Mouse (Mus musculus) lung, postnatal 4 days (tissue): ENCODE measurements around the gene Adck1.
"Not testable (repeated sequence)": the region's sequence is repeated elsewhere in the genome, so short reads cannot be mapped to it uniquely, and the experiment has no call there.

Source experiments
- DNase-seq, 2 experiments: peaks; one replicate each; pipeline ENCODE4 v3.0.0; 2021

The Adck1 gene

GRCm38 (mm10) chr12:88360441-88361119 lies at the start of gene Adck1:
Gene Adck1 (plus strand): TSS chr12:88360554.
- peak; percentile 89 to 91 for DNase-seq

DNA sequence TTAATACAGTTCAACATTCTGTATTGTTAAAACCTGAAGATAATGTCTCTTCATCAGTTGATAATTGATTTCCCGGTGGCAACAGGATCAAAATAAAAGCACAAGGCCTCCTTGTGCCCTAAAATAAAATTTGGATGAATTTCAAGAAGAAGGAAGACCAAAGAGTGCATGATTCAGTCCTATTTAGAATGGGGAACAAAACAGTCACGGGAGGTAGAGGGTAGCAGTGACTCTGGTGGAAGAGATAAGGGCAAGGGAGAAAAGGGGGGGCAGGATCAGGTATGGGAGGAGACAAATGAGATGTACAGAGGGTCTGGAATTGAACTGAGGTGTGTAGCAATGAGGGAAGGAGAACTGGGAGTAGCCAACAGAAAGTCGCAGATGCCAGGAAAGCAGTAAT lies 45.8 kb upstream of the Adck1 start:
- no peak for DNase-seq

DNA sequence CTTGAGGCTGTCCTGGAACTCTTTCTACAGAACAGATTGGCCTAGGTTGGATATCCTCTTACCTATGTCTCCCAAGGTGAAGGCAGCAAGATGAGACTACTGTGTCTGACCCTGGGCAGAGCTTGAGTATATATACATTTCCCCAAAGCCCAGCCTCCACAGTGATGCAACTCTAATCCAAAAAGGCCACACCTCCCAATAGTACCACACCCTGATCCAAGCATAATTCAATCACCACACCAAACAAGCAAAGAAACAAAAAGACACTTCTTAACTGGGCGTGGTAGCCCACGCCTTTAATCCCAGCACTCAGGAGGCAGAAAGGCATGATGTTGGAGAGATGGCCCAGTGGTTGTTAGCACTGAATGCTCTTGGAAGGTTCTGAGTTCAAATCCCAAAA lies 36.4 kb upstream of the Adck1 start, which contains the start of gene Gm5039:
Gm5039 (minus strand) TSS at position 101 of the 400 bp plus-strand sequence.
- not testable (repeated sequence) for DNase-seq

DNA sequence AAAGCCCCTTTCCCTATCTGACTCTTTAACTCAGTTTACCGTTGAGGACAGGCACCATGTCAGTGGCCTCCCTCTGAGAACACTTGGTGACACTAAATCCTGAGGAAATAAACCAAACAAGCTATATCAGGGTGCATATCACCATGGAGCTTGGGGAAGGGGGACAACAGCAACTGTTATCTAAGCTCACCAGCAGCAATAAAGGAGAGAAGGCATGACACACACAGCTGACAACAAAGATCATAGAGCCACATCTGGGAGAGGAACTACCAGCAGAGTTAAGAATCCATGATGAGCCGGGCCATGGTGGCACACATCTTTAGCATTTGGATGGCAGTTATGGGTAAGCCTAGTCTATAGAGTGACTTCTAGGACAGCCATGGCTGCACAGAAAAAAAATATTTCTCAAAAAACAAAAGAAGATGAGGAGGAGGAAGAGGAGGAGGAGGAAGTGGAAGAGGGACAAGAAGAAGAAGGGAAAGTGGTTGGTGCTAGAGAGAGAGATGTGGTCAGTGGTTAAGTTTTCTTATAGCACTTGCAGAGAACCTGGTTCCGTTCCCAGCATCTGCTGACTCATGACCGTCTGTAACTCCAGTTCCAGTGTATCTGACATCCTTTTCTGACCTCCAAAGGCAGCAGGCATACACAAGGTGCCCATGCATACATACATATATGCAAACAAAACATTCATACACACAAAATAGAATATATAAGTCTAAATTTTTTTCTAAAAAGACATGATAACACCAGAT lies 23.5 kb upstream of the Adck1 start:
- DNase-seq, result not testable (repeated sequence)

DNA sequence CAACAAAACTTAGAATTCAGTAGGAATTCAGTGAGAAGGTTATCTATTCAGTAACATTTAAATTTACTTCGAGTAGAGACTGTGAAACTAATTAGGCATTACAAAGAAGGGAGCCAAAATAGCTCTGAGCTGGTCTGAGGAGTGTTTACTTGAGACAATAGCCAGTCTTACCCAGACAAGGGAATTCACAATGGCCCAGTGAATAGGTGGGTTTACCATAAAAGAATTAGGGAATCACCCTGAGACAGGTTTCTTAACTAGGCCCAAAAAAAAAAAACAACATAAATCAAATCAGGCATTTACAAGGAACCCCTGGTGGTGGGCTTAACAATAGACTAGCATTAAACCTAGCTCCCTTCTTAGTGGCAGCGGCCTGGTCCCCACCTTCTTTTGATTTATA lies 19.1 kb upstream of the Adck1 start:
- DNase-seq, result not testable (repeated sequence)

DNA sequence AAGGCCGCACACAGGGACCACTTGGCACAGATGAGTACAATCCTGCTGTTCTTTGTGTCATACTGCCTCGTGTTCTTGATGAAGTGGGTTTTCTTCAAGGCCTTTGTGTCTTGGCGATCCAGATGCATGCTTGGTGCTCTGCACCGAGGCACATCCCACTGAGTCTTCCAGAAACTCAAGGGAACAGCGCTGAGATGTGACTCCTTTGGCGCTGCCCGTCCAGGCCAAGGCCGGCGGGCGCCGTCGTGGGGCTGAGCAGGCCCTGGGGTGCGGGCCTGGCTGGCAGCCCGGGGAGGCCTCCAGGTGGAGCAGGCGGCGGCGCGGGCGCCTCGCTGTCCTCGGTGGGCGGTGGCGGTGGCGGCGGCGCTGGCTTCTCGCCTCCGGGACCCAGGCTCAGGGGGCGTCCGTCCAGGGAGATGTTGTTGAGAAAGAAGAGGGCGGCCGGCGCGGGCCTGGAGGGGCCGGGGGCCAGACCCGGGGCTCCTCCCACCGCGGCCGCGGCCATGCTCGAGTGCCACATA lies 6.1 kb upstream of the Adck1 start:
- no peak for DNase-seq

DNA sequence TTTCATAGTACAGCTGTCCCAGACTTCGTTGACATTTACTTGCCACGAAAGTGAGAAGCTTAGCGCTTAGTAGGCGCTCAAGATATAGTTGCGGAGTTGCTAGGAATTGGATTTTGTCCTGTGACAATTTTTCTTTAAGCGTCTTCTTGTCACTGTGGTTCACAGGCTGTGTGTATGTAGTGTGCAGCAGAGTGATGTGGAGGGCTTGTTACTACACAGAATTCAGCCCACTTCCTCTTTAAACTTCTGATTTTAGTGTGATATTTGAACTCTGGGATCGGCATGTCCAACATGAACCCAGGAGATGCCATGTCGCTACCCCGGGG lies 729 bp downstream of the Adck1 start:
- no peak for DNase-seq

DNA sequence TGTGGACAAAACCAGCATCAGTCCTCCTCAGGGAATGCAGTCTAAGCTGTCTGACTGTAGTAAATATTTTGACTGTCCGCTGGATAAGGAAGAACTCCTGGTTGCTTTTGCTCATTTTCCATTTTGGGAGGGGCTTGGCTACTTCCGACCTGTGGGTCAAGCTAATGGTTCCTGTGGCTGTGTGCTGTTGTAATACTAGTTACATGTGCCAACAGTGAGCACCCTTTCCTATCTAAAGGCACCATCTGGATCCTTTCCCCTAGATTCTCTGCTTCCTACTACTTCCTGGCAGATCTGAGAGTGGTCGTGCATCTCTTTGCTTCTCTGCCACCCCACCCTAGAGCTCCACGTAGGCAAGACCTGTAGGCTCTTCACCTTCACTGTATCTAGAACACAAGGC lies 7.3 kb downstream of the Adck1 start:
- no peak for DNase-seq

GRCm38 (mm10) chr12:88368618-88369017 lies 8.3 kb downstream of the Adck1 start:
- DNase-seq, result no peak

DNA sequence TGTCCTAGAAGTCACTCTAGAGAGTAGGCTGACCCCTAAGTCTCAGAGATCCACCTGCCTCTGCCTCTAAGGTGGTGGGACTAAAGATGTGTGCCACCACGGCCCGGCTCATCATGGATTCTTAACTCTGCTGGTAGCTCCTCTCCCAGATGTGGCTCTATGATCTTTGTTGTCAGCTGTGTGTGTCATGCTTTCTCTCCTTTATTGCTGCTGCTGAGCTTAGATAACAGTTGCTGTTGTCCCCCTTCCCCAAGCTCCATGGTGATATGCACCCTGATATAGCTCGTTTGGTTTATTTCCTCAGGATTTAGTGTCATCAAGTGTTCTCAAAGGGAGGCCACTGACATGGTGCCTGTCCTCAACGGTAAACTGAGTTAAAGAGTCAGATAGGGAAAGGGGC lies 9.3 kb downstream of the Adck1 start:
- DNase-seq, result not testable (repeated sequence)

GRCm38 (mm10) chr12:88370321-88370720 lies 10.0 kb downstream of the Adck1 start:
- DNase-seq, result not testable (repeated sequence)

- DNase-seq, result no peak
These were observed 11.7 kb downstream of the Adck1 start for GRCm38 (mm10) chr12:88372018-88372417.

- peak in 1 of 2 experiments; percentile 9 for DNase-seq
These were observed 16.5 kb downstream of the Adck1 start for GRCm38 (mm10) chr12:88376820-88377219.

DNA sequence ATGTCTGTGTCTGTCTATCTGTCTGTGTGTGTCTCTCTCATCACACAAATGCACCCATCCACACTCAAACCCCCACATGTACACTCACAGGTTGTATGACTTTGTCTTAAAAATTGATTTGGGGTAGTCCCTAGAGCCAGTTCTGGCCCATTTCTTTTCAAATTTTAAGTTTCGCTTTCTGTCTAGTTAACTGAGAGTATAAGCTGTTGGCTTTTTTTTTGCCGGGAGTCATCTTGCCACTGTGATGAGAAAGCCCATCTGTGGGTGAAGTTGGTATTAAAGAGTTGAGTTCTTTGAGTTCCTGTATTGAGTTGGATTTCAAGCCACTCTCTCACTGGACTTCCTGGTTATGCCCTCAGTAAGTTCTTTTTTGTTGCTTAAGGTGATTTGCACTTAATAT lies 17.9 kb downstream of the Adck1 start:
- no peak for DNase-seq

DNA sequence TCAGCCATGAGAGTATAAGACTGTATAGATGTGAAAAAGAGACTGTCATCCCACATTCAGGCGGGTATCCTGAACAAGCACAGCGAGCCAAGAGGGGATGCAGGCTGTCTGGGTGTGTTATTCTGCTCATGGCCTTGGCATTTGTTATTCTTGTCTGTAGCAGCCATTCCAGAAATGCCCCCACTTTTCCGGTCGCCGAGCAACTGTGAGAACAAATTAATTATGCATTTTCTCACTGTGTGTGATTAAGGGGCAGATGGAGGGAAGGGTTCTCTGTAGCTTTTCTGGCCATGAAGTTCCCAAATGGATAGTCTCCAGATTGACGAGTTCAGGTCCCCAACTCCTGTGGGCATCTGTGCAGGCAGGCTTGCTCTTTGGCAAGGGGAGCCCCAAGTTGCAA lies 28.5 kb downstream of the Adck1 start:
- DNase-seq, result no peak

- DNase-seq, result no peak
These were observed 38.3 kb downstream of the Adck1 start for GRCm38 (mm10) chr12:88398658-88399057.

DNA sequence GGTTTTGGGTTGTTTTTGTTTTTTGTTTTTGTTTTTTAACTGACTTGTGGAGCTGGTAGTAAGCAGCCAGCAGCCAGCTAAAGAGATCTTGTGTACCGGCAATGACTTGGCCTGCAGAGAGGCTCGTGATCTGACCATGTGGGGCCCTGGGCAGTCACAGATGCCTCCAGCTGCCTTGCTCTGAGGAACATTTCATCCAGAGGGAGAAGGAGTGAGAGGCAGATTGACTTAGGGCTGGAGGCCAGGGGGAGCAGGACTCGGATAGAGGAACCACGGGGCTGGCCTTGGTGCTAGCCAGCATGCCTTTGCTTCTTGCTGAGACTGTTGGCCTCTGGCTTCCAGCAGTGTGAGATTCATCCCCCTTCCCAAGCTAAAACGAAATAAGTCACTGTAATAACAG lies 43.2 kb downstream of the Adck1 start:
- DNase-seq, result peak; percentile 19 to 79

DNA sequence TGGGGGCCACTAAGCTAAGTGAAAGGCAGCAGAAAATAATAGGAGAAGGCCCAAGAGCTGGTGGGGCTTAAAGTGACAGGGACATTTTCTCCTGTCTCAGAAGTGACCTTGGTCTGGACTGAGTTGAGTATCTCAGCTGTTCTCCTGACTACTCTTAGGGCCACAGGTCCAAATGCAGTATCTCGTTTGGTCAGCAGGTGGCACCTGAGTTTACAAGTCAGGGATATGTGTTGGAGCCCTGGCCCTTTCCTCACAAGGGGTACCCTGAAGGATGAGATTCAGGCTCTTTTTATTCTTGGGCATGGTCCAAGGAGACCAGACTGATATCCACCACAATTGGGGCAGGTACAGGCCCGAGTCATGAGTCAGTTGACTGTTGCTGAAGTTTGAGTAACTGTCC lies 44.8 kb downstream of the Adck1 start:
- peak in 1 of 2 experiments; percentile 58 for DNase-seq

DNA sequence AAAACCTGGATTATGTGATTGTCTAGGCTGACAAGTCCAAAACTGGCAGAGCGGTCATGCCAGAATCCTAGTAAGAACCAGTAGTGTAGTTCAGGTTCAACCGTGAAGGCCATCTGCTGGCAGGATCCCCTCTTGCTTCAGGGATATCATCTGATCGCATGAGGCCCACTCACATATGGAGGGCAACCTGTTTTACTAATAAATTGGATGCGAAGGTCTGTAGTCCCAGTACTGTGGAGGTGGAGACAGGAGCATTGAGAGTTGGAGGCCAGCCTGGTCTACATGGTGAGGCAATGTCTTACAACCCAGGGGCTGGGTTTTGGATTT lies 47.6 kb downstream of the Adck1 start:
- DNase-seq, result no peak

- DNase-seq, result no peak
These were observed 48.1 kb downstream of the Adck1 start for GRCm38 (mm10) chr12:88408323-88409047.

GRCm38 (mm10) chr12:88413239-88413638 lies 52.9 kb downstream of the Adck1 start:
- no peak for DNase-seq

GRCm38 (mm10) chr12:88419912-88420621 lies 59.7 kb downstream of the Adck1 start:
- peak; percentile 11 to 49 for DNase-seq

- DNase-seq, result peak in 1 of 2 experiments; percentile 25
These were observed 66.6 kb downstream of the Adck1 start for GRCm38 (mm10) chr12:88426926-88427325.
